Mouse (Mus musculus): ENCODE data around the gene Ncoa1.

Gene Ncoa1

GRCm38 (mm10) chr12:4476832-4477671 lies at the start of gene Ncoa1:
Ncoa1 (minus strand) TSS chr12:4477182.
- DNase-seq (ENCODE audit: low spot score in 2 of 2): peak; percentile 68 to 88

GRCm38 (mm10) chr12:4524546-4524945 lies 47.6 kb upstream of the Ncoa1 start:
- DNase-seq (ENCODE audit: low spot score in 2 of 2): no peak

GRCm38 (mm10) chr12:4523688-4524298 lies 46.8 kb upstream of the Ncoa1 start:
- no peak for DNase-seq (ENCODE audit: low spot score in 2 of 2)

- DNase-seq (ENCODE audit: low spot score in 2 of 2): no peak
Observed at GRCm38 (mm10) chr12:4523208-4523607, 46.2 kb upstream of the Ncoa1 start.

- no peak for DNase-seq (ENCODE audit: low spot score in 2 of 2)
Observed at GRCm38 (mm10) chr12:4518957-4519356, 42.0 kb upstream of the Ncoa1 start.

GRCm38 (mm10) chr12:4509591-4510061 lies 32.6 kb upstream of the Ncoa1 start:
- no peak for DNase-seq (ENCODE audit: low spot score in 2 of 2)

- DNase-seq (ENCODE audit: low spot score in 2 of 2): no peak
Observed at GRCm38 (mm10) chr12:4508182-4508581, 31.2 kb upstream of the Ncoa1 start.

GRCm38 (mm10) chr12:4507461-4507860 lies 30.5 kb upstream of the Ncoa1 start:
- DNase-seq (ENCODE audit: low spot score in 2 of 2): no peak

- no peak for DNase-seq (ENCODE audit: low spot score in 2 of 2)
Observed at GRCm38 (mm10) chr12:4506810-4507430, 29.9 kb upstream of the Ncoa1 start.

- no peak for DNase-seq (ENCODE audit: low spot score in 2 of 2)
Observed at GRCm38 (mm10) chr12:4505298-4505697, 28.3 kb upstream of the Ncoa1 start.

- DNase-seq (ENCODE audit: low spot score in 2 of 2): no peak
Observed at GRCm38 (mm10) chr12:4503673-4504326, 26.8 kb upstream of the Ncoa1 start.

- DNase-seq (ENCODE audit: low spot score in 2 of 2): no peak
Observed at GRCm38 (mm10) chr12:4501916-4502315, 24.9 kb upstream of the Ncoa1 start.

GRCm38 (mm10) chr12:4500516-4500915 lies 23.5 kb upstream of the Ncoa1 start:
- no peak for DNase-seq (ENCODE audit: low spot score in 2 of 2)

GRCm38 (mm10) chr12:4499651-4500175 lies 22.7 kb upstream of the Ncoa1 start:
- no peak for DNase-seq (ENCODE audit: low spot score in 2 of 2)

- peak in 1 of 2 experiments; percentile 54 for DNase-seq (ENCODE audit: low spot score in 2 of 2)
Observed at GRCm38 (mm10) chr12:4488411-4488810, 11.4 kb upstream of the Ncoa1 start.

- no peak for DNase-seq (ENCODE audit: low spot score in 2 of 2)
Observed at GRCm38 (mm10) chr12:4483386-4483785, 6.4 kb upstream of the Ncoa1 start.

GRCm38 (mm10) chr12:4481687-4482086 lies 4.7 kb upstream of the Ncoa1 start:
- no peak for DNase-seq (ENCODE audit: low spot score in 2 of 2)

- DNase-seq (ENCODE audit: low spot score in 2 of 2): no peak
Observed at GRCm38 (mm10) chr12:4480250-4480649, 3.3 kb upstream of the Ncoa1 start.

GRCm38 (mm10) chr12:4479171-4479881 lies 2.3 kb upstream of the Ncoa1 start:
- no peak for DNase-seq (ENCODE audit: low spot score in 2 of 2)

GRCm38 (mm10) chr12:4477941-4478795 lies 1.2 kb upstream of the Ncoa1 start:
- no peak for DNase-seq (ENCODE audit: low spot score in 2 of 2)

All from spleen, postnatal 4 days (tissue).